Mouse (Mus musculus) left cerebral cortex, adult 18-20 months (tissue): ENCODE results near the gene Tbc1d2b. TPM values are rescaled to one million over a fixed set of nuclear protein-coding genes. Genes with fewer than 3 reads are reported as not detected.

Source experiments
- DNase-seq, 2 experiments: peaks; one replicate each; pipeline ENCODE4 v3.0.0; 2021 to 2022; ENCODE audit warnings: low spot score in 2 of 2, mixed read lengths in 1 of 2
- total RNA-seq, 2 experiments: library from RNA; stranded (reverse); gene quantifications; 2 replicates each; pipeline ENCODE4 v1.2.3; 2021

The Tbc1d2b gene
- total RNA-seq, 2 experiments from 2014 or later: 14.2 to 15.6 TPM

- no peak for DNase-seq
Observed at GRCm38 (mm10) chr9:90208655-90209054, 61.9 kb downstream of the Tbc1d2b start.

GRCm38 (mm10) chr9:90207808-90208207 lies 62.8 kb downstream of the Tbc1d2b start:
- DNase-seq: no peak

DNA sequence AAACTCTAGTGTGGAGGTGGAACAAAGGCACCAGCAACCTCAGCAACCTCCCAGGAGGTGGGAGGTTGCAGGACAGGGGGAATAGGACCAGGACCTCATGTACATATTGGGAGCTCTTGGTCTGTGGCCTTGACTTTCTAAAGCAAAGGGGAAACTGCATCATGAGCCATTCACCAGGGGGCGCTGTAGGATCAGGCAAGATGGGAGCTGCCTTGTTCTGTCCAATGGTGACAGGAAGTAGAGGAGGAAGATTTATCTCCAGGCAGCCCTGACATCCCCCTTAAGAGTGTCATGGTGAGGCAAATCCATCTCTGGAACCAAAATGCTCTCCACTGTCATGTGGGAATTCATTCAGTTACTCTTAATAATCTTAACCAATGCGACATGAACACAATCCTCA lies 64.1 kb downstream of the Tbc1d2b start:
- DNase-seq: peak; percentile 84 to 95

GRCm38 (mm10) chr9:90204396-90204915 lies 66.1 kb downstream of the Tbc1d2b start:
- DNase-seq: peak in 1 of 2 experiments; percentile 36

- DNase-seq: no peak
Observed at GRCm38 (mm10) chr9:90203233-90203632, 67.4 kb downstream of the Tbc1d2b start.

GRCm38 (mm10) chr9:90201541-90201940 lies 69.1 kb downstream of the Tbc1d2b start:
- DNase-seq: no peak

DNA sequence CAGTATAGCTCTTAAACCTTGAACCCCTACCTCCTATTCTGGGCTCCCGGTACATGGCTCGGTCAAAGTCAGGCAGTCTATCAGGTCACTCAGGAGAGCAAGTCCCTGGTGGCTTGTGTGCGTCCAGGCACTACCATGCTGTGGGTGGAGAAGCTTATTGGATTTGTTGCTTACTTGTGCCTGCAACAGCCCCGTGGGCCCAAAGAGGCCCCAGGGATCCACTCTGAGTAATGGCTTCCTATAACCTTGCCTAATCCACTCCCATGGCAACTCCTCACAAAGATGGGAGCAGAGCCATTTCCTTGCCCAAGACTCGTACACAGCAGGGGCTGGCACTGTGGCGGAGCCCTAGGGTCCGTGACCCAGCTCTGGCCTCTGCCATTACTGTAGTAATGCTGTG lies 69.5 kb downstream of the Tbc1d2b start:
- no peak for DNase-seq

- DNase-seq: no peak
Observed at GRCm38 (mm10) chr9:90200501-90200900, 70.1 kb downstream of the Tbc1d2b start.

DNA sequence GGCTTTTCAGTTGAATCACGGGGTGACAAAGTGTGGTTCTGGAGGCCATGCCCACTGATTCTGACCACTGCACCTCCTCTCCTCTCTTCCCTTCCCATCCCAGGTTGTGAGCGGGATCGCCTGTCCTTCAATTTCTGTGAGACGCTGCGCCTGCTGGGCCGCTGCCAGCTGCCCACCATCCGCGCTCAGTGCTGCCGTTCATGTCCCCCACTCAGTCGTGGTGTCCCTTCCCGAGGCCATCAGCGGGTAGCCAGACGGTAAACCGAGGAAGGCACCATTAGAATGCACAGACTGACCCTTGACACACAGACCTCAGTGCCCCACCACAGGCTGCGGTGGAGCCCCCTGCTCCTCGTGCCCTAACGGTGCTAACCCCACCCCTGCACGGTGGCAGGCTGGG lies 71.0 kb downstream of the Tbc1d2b start:
- no peak for DNase-seq

- DNase-seq: no peak
Observed at GRCm38 (mm10) chr9:90198531-90199449, 71.8 kb downstream of the Tbc1d2b start.

- no peak for DNase-seq
Observed at GRCm38 (mm10) chr9:90197866-90198383, 72.7 kb downstream of the Tbc1d2b start.

GRCm38 (mm10) chr9:90197116-90197665 lies 73.4 kb downstream of the Tbc1d2b start:
- no peak for DNase-seq

DNA sequence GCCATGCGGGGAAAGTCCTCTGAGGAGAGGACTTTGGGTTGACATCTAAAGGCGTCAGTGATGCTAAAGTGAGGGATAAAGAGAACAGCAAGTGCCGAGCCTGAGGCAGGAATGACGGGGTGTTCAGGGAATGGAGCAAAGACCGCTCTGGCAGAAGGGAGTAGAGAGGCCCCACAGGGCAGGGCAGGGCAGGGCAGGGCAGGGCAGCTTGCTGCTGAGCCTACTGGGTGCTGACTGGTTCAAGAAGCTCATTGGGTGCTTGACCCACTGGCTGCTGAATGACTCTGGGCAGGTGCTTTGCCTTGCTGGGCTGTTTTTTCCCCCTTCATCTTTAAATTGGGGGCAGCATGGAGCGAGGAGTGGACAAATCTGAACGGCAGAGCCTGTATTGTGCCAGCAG lies 74.3 kb downstream of the Tbc1d2b start:
- DNase-seq: no peak

GRCm38 (mm10) chr9:90195000-90195399 lies 75.6 kb downstream of the Tbc1d2b start:
- DNase-seq: no peak

GRCm38 (mm10) chr9:90189391-90189790 lies 81.2 kb downstream of the Tbc1d2b start:
- no peak for DNase-seq

DNA sequence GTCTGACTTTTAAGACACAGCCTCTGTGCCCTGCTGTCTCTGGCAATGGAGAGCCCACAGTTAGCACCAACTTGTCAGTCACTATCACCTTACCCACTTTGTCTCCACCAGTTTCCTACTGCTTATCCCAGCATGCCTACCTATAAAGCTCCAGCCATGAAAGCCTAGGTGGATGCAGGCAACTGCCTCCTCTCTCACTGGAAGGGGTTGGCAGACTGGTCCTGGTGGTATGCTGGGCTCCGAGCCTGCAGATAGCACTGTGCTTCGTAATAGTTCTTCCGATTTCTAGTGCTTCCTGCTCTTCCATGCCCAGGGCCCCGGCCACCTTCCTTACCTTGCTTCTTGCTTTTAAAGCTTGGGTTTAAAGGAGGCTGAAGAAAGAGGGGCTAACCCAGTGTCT lies 81.7 kb downstream of the Tbc1d2b start:
- DNase-seq: no peak

DNA sequence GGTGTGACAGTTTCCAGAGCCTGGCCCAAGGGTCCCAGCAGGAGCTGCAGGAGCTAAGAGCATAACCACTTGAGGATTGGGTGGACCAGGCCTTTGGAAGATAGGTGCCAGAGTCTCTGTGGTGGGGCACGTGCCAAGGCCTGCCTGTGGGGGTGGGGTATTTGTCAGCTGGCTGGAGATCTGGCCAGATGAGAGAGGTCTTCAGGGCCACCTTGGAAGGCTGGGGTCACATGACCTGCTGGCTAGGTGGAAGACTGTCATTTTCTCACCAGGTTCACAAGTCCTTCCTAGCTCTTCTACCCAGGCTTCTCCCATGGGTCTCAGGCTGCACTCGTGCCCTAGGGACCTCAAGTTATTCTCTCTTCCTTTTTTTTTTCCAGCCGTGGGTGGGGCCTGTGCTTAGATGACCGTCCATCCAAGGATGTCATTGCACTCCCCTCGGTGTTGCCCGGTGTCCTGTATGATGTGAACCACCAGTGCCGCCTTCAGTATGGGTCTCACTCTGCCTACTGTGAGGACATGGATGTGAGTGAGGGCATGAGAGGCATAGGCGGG lies 85.2 kb downstream of the Tbc1d2b start:
- DNase-seq: no peak

GRCm38 (mm10) chr9:90184116-90184515 lies 86.5 kb downstream of the Tbc1d2b start:
- no peak for DNase-seq

DNA sequence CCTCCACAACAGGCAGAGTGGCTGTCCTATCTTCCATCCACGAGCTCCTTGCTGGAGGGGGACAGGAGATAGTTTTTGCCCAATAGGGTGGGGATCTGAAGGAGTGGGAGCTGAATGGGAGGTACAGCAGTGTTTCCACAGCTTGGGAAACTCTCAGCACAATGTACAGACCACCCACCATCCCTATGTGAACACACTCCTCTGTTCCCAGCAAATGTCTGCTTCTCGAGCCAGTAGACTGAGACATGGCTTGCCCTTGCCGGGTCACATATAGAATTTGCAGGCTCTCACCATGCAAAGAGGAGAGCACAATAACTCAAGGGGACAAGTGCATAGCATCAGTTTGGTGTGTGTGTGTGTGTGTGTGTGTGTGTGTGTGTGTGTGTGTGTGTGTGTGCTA lies 87.1 kb downstream of the Tbc1d2b start:
- DNase-seq: no peak

DNA sequence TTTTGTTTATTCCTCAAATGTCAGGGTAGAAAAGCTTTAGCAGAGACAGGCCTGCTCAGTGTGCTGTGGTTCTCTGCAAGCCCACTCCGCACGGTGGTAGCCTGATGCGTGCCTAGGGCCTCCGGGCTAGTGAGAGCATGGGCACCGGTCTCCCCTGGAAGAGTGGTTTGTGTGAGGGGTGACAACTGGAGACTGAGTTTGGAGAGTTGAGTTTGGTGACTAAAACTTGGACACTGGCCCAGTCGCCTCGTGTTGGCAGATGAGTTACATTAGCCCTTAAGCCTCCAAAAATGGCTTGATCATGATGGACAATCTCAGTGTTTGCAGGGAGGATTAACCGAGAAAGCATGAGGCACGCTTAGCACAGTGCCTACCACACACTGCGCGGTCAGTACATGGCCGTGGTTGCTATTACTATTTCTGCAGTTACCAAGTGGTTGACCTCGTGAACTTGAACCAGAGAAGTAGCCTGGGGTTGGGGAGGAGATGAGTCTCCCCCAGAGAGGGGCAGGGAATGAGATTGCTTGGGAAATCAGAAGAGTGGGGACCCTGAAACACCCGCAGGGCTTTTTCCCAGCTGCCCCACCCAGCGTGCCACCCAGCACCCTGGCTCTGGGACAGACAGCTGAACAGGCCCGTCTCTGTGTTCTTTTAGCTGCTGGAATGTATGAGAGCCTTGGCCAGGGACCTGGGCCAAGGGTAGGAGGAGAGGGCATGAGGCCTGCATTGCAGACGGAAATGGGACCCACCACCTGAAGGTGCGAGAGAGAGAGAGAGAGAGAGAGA lies 87.8 kb downstream of the Tbc1d2b start:
- DNase-seq: no peak
